Mouse (Mus musculus): Measurements from ENCODE around the gene Gm21987. TPM values are rescaled to one million over a fixed set of nuclear protein-coding genes. Genes with fewer than 3 reads are reported as not detected.
A peak's percentile ranks its signal among the peaks of the same experiment; 100 is the strongest.

Gm21987 gene
- polyA plus RNA-seq (2012): 142 and 244 TPM in 2 replicates

- peaks cover 3% of the 10 kb centered on the region for H3K27me3 ChIP-seq (ENCODE audit: control insufficient read depth)
- H3K36me3 ChIP-seq (ENCODE audit: control insufficient read depth): peaks cover 36% of the 10 kb centered on the region
- peak within 1 kb of the TSS; percentile 74 for H3K4me3 ChIP-seq (replicated peaks)
- no peaks in the 10 kb centered on the region for H3K9me3 ChIP-seq (ENCODE audit: control insufficient read depth, low read length)
- H3K4me1 ChIP-seq (ENCODE audit: control insufficient read depth): peaks cover 60% of the 10 kb centered on the region
- TF ChIP-seq GATA1 (IDR thresholded peaks at IDR 0.05; ENCODE audit: low read length) (no peak), TAL1 (IDR thresholded peaks at IDR 0.05; ENCODE audit: low read length) (no peak)
Measured at GRCm38 (mm10) chr16:38346529-38347325, at the start of gene Gm21987, which contains the start of gene Cox17. Gene Gm21987 (plus strand): TSS chr16:38347040. Gene Cox17 (plus strand): TSS chr16:38346991.

GRCm38 (mm10) chr16:38298410-38298809 lies 48.4 kb upstream of the Gm21987 start:
- Histone ChIP-seq H3K27me3 (ENCODE audit: control insufficient read depth) (no peaks in the 10 kb centered on the region), H3K36me3 (ENCODE audit: control insufficient read depth) (no peaks in the 10 kb centered on the region), H3K4me1 (ENCODE audit: control insufficient read depth) (no peaks in the 10 kb centered on the region), H3K4me3 (replicated peaks) (no peak overlapping the region), H3K9me3 (ENCODE audit: control insufficient read depth, low read length) (no peaks in the 10 kb centered on the region)
- TF ChIP-seq TAL1 (IDR thresholded peaks at IDR 0.05; ENCODE audit: low read length) (no peak), GATA1 (IDR thresholded peaks at IDR 0.05; ENCODE audit: low read length) (no peak)

GRCm38 (mm10) chr16:38302367-38302766 lies 44.5 kb upstream of the Gm21987 start:
- Histone ChIP-seq H3K36me3 (ENCODE audit: control insufficient read depth) (no peaks in the 10 kb centered on the region), H3K9me3 (ENCODE audit: control insufficient read depth, low read length) (no peaks in the 10 kb centered on the region), H3K27me3 (ENCODE audit: control insufficient read depth) (peaks cover 8% of the 10 kb centered on the region; the same call in 1 of the 2 replicates), H3K4me3 (replicated peaks) (no peak overlapping the region), H3K4me1 (ENCODE audit: control insufficient read depth) (peaks cover 4% of the 10 kb centered on the region)
- TF ChIP-seq TAL1 (IDR thresholded peaks at IDR 0.05; ENCODE audit: low read length): no peak
- no peak for TF ChIP-seq GATA1 (IDR thresholded peaks at IDR 0.05; ENCODE audit: low read length)

GRCm38 (mm10) chr16:38304460-38305194 lies 42.2 kb upstream of the Gm21987 start:
- Histone ChIP-seq H3K4me3 (replicated peaks) (no peak overlapping the region), H3K36me3 (ENCODE audit: control insufficient read depth) (no peaks in the 10 kb centered on the region), H3K4me1 (ENCODE audit: control insufficient read depth) (peaks cover 4% of the 10 kb centered on the region), H3K9me3 (ENCODE audit: control insufficient read depth, low read length) (no peaks in the 10 kb centered on the region), H3K27me3 (ENCODE audit: control insufficient read depth) (peaks cover 17% of the 10 kb centered on the region; the same call in 1 of the 2 replicates)
- TF ChIP-seq TAL1 (IDR thresholded peaks at IDR 0.05; ENCODE audit: low read length) (no peak), GATA1 (IDR thresholded peaks at IDR 0.05; ENCODE audit: low read length) (no peak)

GRCm38 (mm10) chr16:38306571-38307220 lies 40.1 kb upstream of the Gm21987 start:
- Histone ChIP-seq H3K36me3 (ENCODE audit: control insufficient read depth) (no peaks in the 10 kb centered on the region), H3K4me1 (ENCODE audit: control insufficient read depth) (peaks cover 4% of the 10 kb centered on the region), H3K4me3 (replicated peaks) (no peak overlapping the region), H3K27me3 (ENCODE audit: control insufficient read depth) (peaks cover 17% of the 10 kb centered on the region; the same call in 1 of the 2 replicates), H3K9me3 (ENCODE audit: control insufficient read depth, low read length) (no peaks in the 10 kb centered on the region)
- TF ChIP-seq GATA1 (IDR thresholded peaks at IDR 0.05; ENCODE audit: low read length) (no peak), TAL1 (IDR thresholded peaks at IDR 0.05; ENCODE audit: low read length) (no peak)

GRCm38 (mm10) chr16:38307221-38307605 lies 39.6 kb upstream of the Gm21987 start:
- Histone ChIP-seq H3K27me3 (ENCODE audit: control insufficient read depth) (peaks cover 17% of the 10 kb centered on the region; the same call in 1 of the 2 replicates), H3K36me3 (ENCODE audit: control insufficient read depth) (no peaks in the 10 kb centered on the region), H3K4me1 (ENCODE audit: control insufficient read depth) (peaks cover 4% of the 10 kb centered on the region), H3K9me3 (ENCODE audit: control insufficient read depth, low read length) (no peaks in the 10 kb centered on the region), H3K4me3 (replicated peaks) (no peak overlapping the region)
- no peak for TF ChIP-seq GATA1 (IDR thresholded peaks at IDR 0.05; ENCODE audit: low read length)
- no peak for TF ChIP-seq TAL1 (IDR thresholded peaks at IDR 0.05; ENCODE audit: low read length)

GRCm38 (mm10) chr16:38307651-38308050 lies 39.2 kb upstream of the Gm21987 start:
- peaks cover 17% of the 10 kb centered on the region; the same call in 1 of the 2 replicates for H3K27me3 ChIP-seq (ENCODE audit: control insufficient read depth)
- TF ChIP-seq TAL1 (IDR thresholded peaks at IDR 0.05; ENCODE audit: low read length): no peak
- no peak for TF ChIP-seq GATA1 (IDR thresholded peaks at IDR 0.05; ENCODE audit: low read length)
- H3K4me3 ChIP-seq (replicated peaks): no peak overlapping the region
- H3K36me3 ChIP-seq (ENCODE audit: control insufficient read depth): no peaks in the 10 kb centered on the region
- H3K9me3 ChIP-seq (ENCODE audit: control insufficient read depth, low read length): no peaks in the 10 kb centered on the region
- peaks cover 4% of the 10 kb centered on the region for H3K4me1 ChIP-seq (ENCODE audit: control insufficient read depth)

GRCm38 (mm10) chr16:38308195-38308594 lies 38.6 kb upstream of the Gm21987 start:
- Histone ChIP-seq H3K27me3 (ENCODE audit: control insufficient read depth) (peaks cover 17% of the 10 kb centered on the region; the same call in 1 of the 2 replicates), H3K4me3 (replicated peaks) (no peak overlapping the region), H3K4me1 (ENCODE audit: control insufficient read depth) (peaks cover 4% of the 10 kb centered on the region), H3K36me3 (ENCODE audit: control insufficient read depth) (no peaks in the 10 kb centered on the region), H3K9me3 (ENCODE audit: control insufficient read depth, low read length) (no peaks in the 10 kb centered on the region)
- TF ChIP-seq TAL1 (IDR thresholded peaks at IDR 0.05; ENCODE audit: low read length) (no peak), GATA1 (IDR thresholded peaks at IDR 0.05; ENCODE audit: low read length) (no peak)
